In genomic region chr2:93619208-93619849, GRCm38 (mm10) we compare ENCODE assay signal across 11 mouse cellular contexts. TPM values are rescaled to one million over a fixed set of nuclear protein-coding genes. Genes with fewer than 3 reads are reported as not detected.
DNase-seq lines count a peak whose midpoint lies in the region; ATAC-seq lines count a peak whose summit lies in the region.
"Had no signal": no experiment of that assay in that cellular context is flagged by ENCODE, and none has a peak within 500 bp of the region (broad histone marks: within the 10 kb centered on the region; RNA-seq: fewer than 3 reads in every experiment).

No protein-coding gene starts in this region.

- peak; percentile 42 for DNase-seq in adrenal gland, postnatal 14 days
- no peak for DNase-seq in adrenal gland, postnatal 4 days (ENCODE audit: low spot score in 2 of 2)
- DNase-seq in midbrain, embryonic 10.5 days (ENCODE audit: low spot score), result peak; percentile 42
- no peak for DNase-seq in midbrain, embryonic 14.5 days
- peak; percentile 23 for DNase-seq in heart, postnatal 25 days (ENCODE audit: low spot score)
- no peak for DNase-seq in layer of hippocampus, adult 9-10 months (ENCODE audit: low spot score)
- DNase-seq in yolk sac, embryonic 10.5 days (ENCODE audit: low spot score), result no peak
- no peak for DNase-seq in MN1 (ENCODE audit: low spot score)
- DNase-seq: liver, embryonic 13.5 days had no signal

- WGBS in midbrain, embryonic 10.5 days, result 30% methylated on average over 5 of the region's 5 CpGs
- WGBS in midbrain, embryonic 14.5 days, result 31% methylated on average over 5 of the region's 5 CpGs

- H3K27me3 ChIP-seq in midbrain, embryonic 10.5 days (ENCODE audit: low read depth, poor library complexity, severe bottlenecking), result peaks cover 58% of the 10 kb centered on the region
- H3K27me3 ChIP-seq in midbrain, embryonic 14.5 days (ENCODE audit: control insufficient read depth, insufficient read depth, low read length), result peaks cover 6% of the 10 kb centered on the region; the same call in 1 of the 2 replicates

- H3K9me3 ChIP-seq in midbrain, embryonic 10.5 days (replicated peaks), result no peaks in the 10 kb centered on the region
- no peaks in the 10 kb centered on the region for H3K9me3 ChIP-seq in midbrain, embryonic 14.5 days (ENCODE audit: control insufficient read depth, low read length)
- H3K9me3 ChIP-seq: liver, embryonic 13.5 days had no signal

- peak overlapping the region; percentile 70 for H3K27ac ChIP-seq in midbrain, embryonic 10.5 days (replicated peaks)
- H3K27ac ChIP-seq in midbrain, embryonic 14.5 days (replicated peaks; ENCODE audit: low read depth, low read length), result no peak overlapping the region
- H3K27ac ChIP-seq: liver, embryonic 13.5 days had no signal

- H3K4me1 ChIP-seq in midbrain, embryonic 10.5 days, result peaks cover 56% of the 10 kb centered on the region
- 0 out of 2 replicates have a peak, but pooled peaks cover 3% of the 10 kb centered on the region for H3K4me1 ChIP-seq in midbrain, embryonic 14.5 days (ENCODE audit: control insufficient read depth, insufficient read depth, low read length)
- H3K4me1 ChIP-seq: liver, embryonic 13.5 days had no signal

- ATAC-seq in midbrain, embryonic 14.5 days (ENCODE audit: low FRiP score, low TSS enrichment), result no peak
- ATAC-seq: inflammation-experienced regulatory T-cells, adult 6 months had no signal

- H3K4me3 ChIP-seq in midbrain, embryonic 10.5 days, result no peak overlapping the region
- H3K4me3 ChIP-seq in midbrain, embryonic 14.5 days (replicated peaks; ENCODE audit: low read depth, low read length), result no peak overlapping the region
- H3K4me3 ChIP-seq: liver, embryonic 13.5 days had no signal

- H3K4me2 ChIP-seq in midbrain, embryonic 14.5 days (ENCODE audit: low read length), result no peak overlapping the region
- H3K4me2 ChIP-seq: liver, embryonic 13.5 days had no signal

- H3K36me3 ChIP-seq in midbrain, embryonic 10.5 days, result no peaks in the 10 kb centered on the region
- H3K36me3 ChIP-seq in midbrain, embryonic 14.5 days (ENCODE audit: control insufficient read depth, insufficient read depth, low read length), result no peaks in the 10 kb centered on the region
- H3K36me3 ChIP-seq: liver, embryonic 13.5 days had no signal

- intact Hi-C loops in heart, postnatal 25 days (cut with DNase I), result no loop called here

- H3K9ac ChIP-seq in midbrain, embryonic 14.5 days (replicated peaks; ENCODE audit: low read length), result no peak overlapping the region
- H3K9ac ChIP-seq: liver, embryonic 13.5 days had no signal

RNA-seq across cellular contexts. Expression of gene Alx4, which starts 22.9 kb away (rescaled TPM):
- total RNA-seq in adrenal gland, postnatal 14 days (2021), result 0.41 and 0.48 TPM in 2 replicates
- 1 to 10 TPM; 1.0 to 1.2 TPM for total RNA-seq in adrenal gland, postnatal 4 days (2021)
- 6.5 and 6.7 TPM in 2 replicates for polyA plus RNA-seq in midbrain, embryonic 10.5 days (2016; fragmentation: Nextera tagmentation; extraction: Ambion mirVana)
- polyA plus RNA-seq in midbrain, embryonic 14.5 days (2014; fragmentation: Nextera tagmentation; extraction: Ambion mirVana), result 0.05 and 0.80 TPM in 2 replicates
- under 1 TPM; 0.20 to 0.23 TPM for total RNA-seq in heart, postnatal 25 days (2021)

RNA-seq across cellular contexts. Expression of gene Gm10803, which starts 59.0 kb away (rescaled TPM):
- not detected in 2 replicates for total RNA-seq in adrenal gland, postnatal 14 days (2021)
- total RNA-seq in adrenal gland, postnatal 4 days (2021), result not detected
- polyA plus RNA-seq in midbrain, embryonic 10.5 days (2016; fragmentation: Nextera tagmentation; extraction: Ambion mirVana), result not detected in 2 replicates
- polyA plus RNA-seq in midbrain, embryonic 14.5 days (2014; fragmentation: Nextera tagmentation; extraction: Ambion mirVana), result not detected in 2 replicates
- not detected for total RNA-seq in heart, postnatal 25 days (2021)
- polyA plus RNA-seq: cortical plate, adult 2 months; inflammation-experienced regulatory T-cells, adult 6 months; liver, embryonic 13.5 days had no signal

Comparison
In these comparisons a context has a peak if more than half of its experiments do, and no peak if none do; other contexts are left out.
1. DNase-seq: peak in adrenal gland, postnatal 14 days (single experiment), midbrain, embryonic 10.5 days (single experiment) and heart, postnatal 25 days (single experiment); none in adrenal gland, postnatal 4 days (0 of 2), midbrain, embryonic 14.5 days (single experiment), layer of hippocampus, adult 9-10 months (single experiment), yolk sac, embryonic 10.5 days (single experiment) and MN1 (single experiment).